Mouse (Mus musculus) bone marrow macrophage, adult 2 months (primary cell): ENCODE data around the gene Prps1l3. TPM values are rescaled to one million over a fixed set of nuclear protein-coding genes. Genes with fewer than 3 reads are reported as not detected.

Experiments
- H3K27ac ChIP-seq: 2 replicates; pipeline ENCODE4 v1.5.1; 2012; ENCODE audit warnings: low read depth, low read length; ENCODE audit not compliant: insufficient read depth
- H3K4me1 ChIP-seq: 2 replicates; pipeline ENCODE4 v1.6.1; 2012; ENCODE audit warnings: low read length; ENCODE audit not compliant: control insufficient read depth, insufficient read depth
- H3K4me3 ChIP-seq: 2 replicates; pipeline ENCODE4 v1.5.1; 2012; ENCODE audit warnings: mild to moderate bottlenecking, low read length, moderate library complexity; ENCODE audit not compliant: insufficient read depth
- CTCF ChIP-seq: IDR thresholded peaks from 2 replicates; pipeline ENCODE4 v1.5.1; 2012; ENCODE audit warnings: low read depth, mild to moderate bottlenecking, low read length, moderate library complexity
- POLR2A ChIP-seq: IDR thresholded peaks from 2 replicates; pipeline ENCODE4 v1.6.1; 2012; ENCODE audit warnings: mild to moderate bottlenecking, low read depth, low read length, borderline replicate concordance
- polyA plus RNA-seq: library from polyadenylated mRNA; stranded (reverse); fragments of >200 nt; gene quantifications from 2 replicates; pipeline ENCODE4 v1.2.4, GENCODE M21; 2012; ENCODE audit not compliant: missing spikeins, insufficient read depth, insufficient read length

Gene Prps1l3
- polyA plus RNA-seq, 1 experiment, result 12.5 TPM

GRCm38 (mm10) chr12:57233386-57233785 lies 3.2 kb downstream of the Prps1l3 start:
- Histone ChIP-seq H3K4me3 (no peak overlapping the region), H3K4me1 (peaks cover 24% of the 10 kb centered on the region), H3K27ac (no peak overlapping the region)
- TF ChIP-seq POLR2A (no peak), CTCF (no peak)

DNA sequence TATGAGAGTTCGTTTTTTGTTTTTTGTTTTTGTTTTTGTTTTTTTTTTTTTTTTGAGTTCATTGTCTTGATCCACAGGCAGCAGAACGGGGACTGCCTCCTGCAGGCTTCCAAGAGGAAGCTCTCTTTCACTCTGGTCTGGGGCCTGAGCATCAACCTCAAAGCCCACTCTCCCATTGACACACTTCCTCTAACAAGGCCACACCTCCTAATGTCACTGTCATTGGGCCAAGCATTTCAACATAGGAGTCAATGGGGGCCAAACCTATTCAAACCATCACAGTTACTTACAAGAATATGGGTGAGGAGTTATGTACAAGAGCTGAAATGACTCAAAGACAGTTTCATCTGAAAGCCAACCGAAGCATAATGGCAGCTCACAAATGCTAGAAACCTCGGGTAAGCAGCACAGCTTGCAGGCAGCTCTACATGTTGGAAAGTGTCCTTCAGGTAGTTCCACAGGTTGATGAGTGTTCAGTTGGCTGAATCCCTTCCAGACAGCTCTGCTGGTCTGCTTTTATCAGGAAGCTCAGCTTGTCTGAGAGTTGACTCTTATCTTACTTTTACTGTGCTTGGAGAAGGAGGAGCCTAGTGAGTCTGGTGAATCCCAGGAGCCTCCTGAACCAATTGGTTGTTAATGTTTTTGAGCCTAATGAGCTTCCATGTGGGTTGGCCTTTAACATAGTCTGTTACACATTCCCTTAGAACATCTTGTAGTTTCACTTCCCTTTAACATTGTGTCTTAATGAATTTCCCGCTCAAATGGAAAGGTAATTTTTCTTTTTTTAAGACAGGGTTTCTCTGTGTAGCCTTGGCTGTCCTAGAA lies 13.7 kb downstream of the Prps1l3 start:
- peaks cover 10% of the 10 kb centered on the region for H3K4me1 ChIP-seq
- peak overlapping the region; percentile 0; the same call in 1 of the 2 replicates for H3K27ac ChIP-seq
- no peak overlapping the region for H3K4me3 ChIP-seq
- TF ChIP-seq CTCF (no peak), POLR2A (no peak)

DNA sequence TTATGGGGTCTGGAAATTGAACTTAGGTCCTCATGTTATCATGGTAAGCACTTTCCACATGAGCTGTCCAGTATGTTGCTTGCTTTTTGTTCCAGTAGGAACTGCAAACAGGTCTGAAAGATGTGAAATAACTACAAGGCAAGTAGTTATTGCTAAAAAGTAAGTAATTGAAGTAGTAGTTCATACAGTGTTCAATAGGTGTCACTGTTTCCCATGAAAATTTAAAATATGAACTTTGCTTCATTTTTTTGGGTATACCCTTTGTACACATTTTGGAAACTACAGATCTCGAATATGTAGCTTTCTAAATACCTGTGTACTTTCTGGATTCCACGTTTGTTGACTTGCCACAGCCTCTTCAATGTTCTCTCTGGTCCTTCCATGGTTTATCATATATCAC lies 28.4 kb downstream of the Prps1l3 start:
- no peaks in the 10 kb centered on the region for H3K4me1 ChIP-seq
- TF ChIP-seq POLR2A (no peak), CTCF (no peak)
- no peak overlapping the region for H3K4me3 ChIP-seq
- no peak overlapping the region for H3K27ac ChIP-seq

- Histone ChIP-seq H3K4me1 (no peaks in the 10 kb centered on the region), H3K4me3 (no peak overlapping the region), H3K27ac (no peak overlapping the region)
- TF ChIP-seq POLR2A, result no peak
Observed at GRCm38 (mm10) chr12:57275456-57275855, 45.2 kb downstream of the Prps1l3 start.

GRCm38 (mm10) chr12:57281155-57282114 lies 51.2 kb downstream of the Prps1l3 start:
- no peak overlapping the region for H3K4me3 ChIP-seq
- no peaks in the 10 kb centered on the region for H3K4me1 ChIP-seq
- TF ChIP-seq POLR2A (no peak), CTCF (no peak)
- no peak overlapping the region for H3K27ac ChIP-seq

- no peaks in the 10 kb centered on the region for H3K4me1 ChIP-seq
- H3K4me3 ChIP-seq, result no peak overlapping the region
- TF ChIP-seq POLR2A (no peak), CTCF (no peak)
- H3K27ac ChIP-seq, result no peak overlapping the region
Observed at GRCm38 (mm10) chr12:57285303-57286059, 55.3 kb downstream of the Prps1l3 start.

Other genes starting within 250 kb of the Prps1l3 start
- gene Slc25a21, start 32.9 kb upstream of the Prps1l3 start, polyA plus RNA-seq, result not detected in 2 replicates
- 1.6 and 1.7 TPM in 2 replicates for gene Mipol1, start within 50 bp of the Prps1l3 start, polyA plus RNA-seq